Mouse (Mus musculus): Measurements from ENCODE around the gene Dennd1c. TPM values are rescaled to one million over a fixed set of nuclear protein-coding genes. Genes with fewer than 3 reads are reported as not detected.

The Dennd1c gene
- total and polyA plus RNA-seq, 2 experiments from 2014 or later, result 2.8 to 3.8 TPM

- Histone ChIP-seq H3K9me3 (ENCODE audit: low read length) (no peaks in the 10 kb centered on the region), H3K36me3 (ENCODE audit: insufficient read depth, low read length) (no peaks in the 10 kb centered on the region), H3K27ac (peak within 1 kb of the TSS; percentile 11; the same call in 1 of the 2 replicates), H3K4me1 (ENCODE audit: insufficient read depth, low read length) (0 out of 2 replicates have a peak, but pooled peaks cover 4% of the 10 kb centered on the region), H3K9ac (replicated peaks; ENCODE audit: low read length) (peak within 1 kb of the TSS; percentile 54), H3K4me2 (ENCODE audit: low read depth, low read length) (peak within 1 kb of the TSS; percentile 76), H3K4me3 (ENCODE audit: low read length) (peak within 1 kb of the TSS; percentile 69), H3K27me3 (ENCODE audit: insufficient read depth, low read length) (no peaks in the 10 kb centered on the region)
- WGBS, result 1% methylated on average over 53 of the region's 61 CpGs
- peak; percentile 64 for DNase-seq (ENCODE audit: low spot score)
- no peak for TF ChIP-seq CTCF (IDR thresholded peaks at IDR 0.05; ENCODE audit: low read depth)
- ATAC-seq, result peak; percentile 82
Observed at GRCm38 (mm10) chr17:57105181-57106034, 27.1 kb upstream of the Dennd1c start, which contains the start of gene Tnfsf9. Tnfsf9 (plus strand) TSS chr17:57105325.

GRCm38 (mm10) chr17:57104496-57104895 is 26.2 kb upstream of the Dennd1c start:
- ATAC-seq (no peak), DNase-seq (ENCODE audit: low spot score) (no peak)
- H3K4me1 ChIP-seq (ENCODE audit: insufficient read depth, low read length), result 0 out of 2 replicates have a peak, but pooled peaks cover 4% of the 10 kb centered on the region
- H3K4me2 ChIP-seq (ENCODE audit: low read depth, low read length), result peak overlapping the region; percentile 76
- no peaks in the 10 kb centered on the region for H3K27me3 ChIP-seq (ENCODE audit: insufficient read depth, low read length)
- peak overlapping the region; percentile 54; the same call in 1 of the 2 replicates for H3K9ac ChIP-seq (replicated peaks; ENCODE audit: low read length)
- 42% methylated on average over 4 of the region's 4 CpGs for WGBS
- H3K4me3 ChIP-seq (ENCODE audit: low read length), result peak overlapping the region; percentile 69
- TF ChIP-seq CTCF (IDR thresholded peaks at IDR 0.05; ENCODE audit: low read depth), result no peak
- H3K27ac ChIP-seq, result no peak overlapping the region
- H3K9me3 ChIP-seq (ENCODE audit: low read length), result no peaks in the 10 kb centered on the region
- no peaks in the 10 kb centered on the region for H3K36me3 ChIP-seq (ENCODE audit: insufficient read depth, low read length)

- no peak overlapping the region for H3K9ac ChIP-seq (replicated peaks; ENCODE audit: low read length)
- H3K4me1 ChIP-seq (ENCODE audit: insufficient read depth, low read length), result 0 out of 2 replicates have a peak, but pooled peaks cover 4% of the 10 kb centered on the region
- H3K27me3 ChIP-seq (ENCODE audit: insufficient read depth, low read length), result no peaks in the 10 kb centered on the region
- H3K27ac ChIP-seq, result no peak overlapping the region
- H3K9me3 ChIP-seq (ENCODE audit: low read length), result no peaks in the 10 kb centered on the region
- no peak for DNase-seq (ENCODE audit: low spot score)
- no peak for ATAC-seq
- no peaks in the 10 kb centered on the region for H3K36me3 ChIP-seq (ENCODE audit: insufficient read depth, low read length)
- no peak for TF ChIP-seq CTCF (IDR thresholded peaks at IDR 0.05; ENCODE audit: low read depth)
- 93% methylated on average over 2 of the region's 2 CpGs for WGBS
- H3K4me2 ChIP-seq (ENCODE audit: low read depth, low read length), result no peak overlapping the region
- no peak overlapping the region for H3K4me3 ChIP-seq (ENCODE audit: low read length)
Observed at GRCm38 (mm10) chr17:57102276-57102675, 24.0 kb upstream of the Dennd1c start.

- DNase-seq (ENCODE audit: low spot score) (peak; percentile 33), ATAC-seq (no peak)
- H3K4me3 ChIP-seq (ENCODE audit: low read length), result no peak overlapping the region
- WGBS, result 10% methylated on average over 10 of the region's 10 CpGs
- H3K27ac ChIP-seq, result no peak overlapping the region
- H3K36me3 ChIP-seq (ENCODE audit: insufficient read depth, low read length), result no peaks in the 10 kb centered on the region
- no peaks in the 10 kb centered on the region for H3K27me3 ChIP-seq (ENCODE audit: insufficient read depth, low read length)
- no peaks in the 10 kb centered on the region for H3K9me3 ChIP-seq (ENCODE audit: low read length)
- H3K4me2 ChIP-seq (ENCODE audit: low read depth, low read length), result 0 out of 2 replicates have a peak overlapping the region, but pooled peaks have one; percentile 8
- H3K9ac ChIP-seq (replicated peaks; ENCODE audit: low read length), result no peak overlapping the region
- peaks cover 4% of the 10 kb centered on the region; the same call in 1 of the 2 replicates for H3K4me1 ChIP-seq (ENCODE audit: insufficient read depth, low read length)
- TF ChIP-seq CTCF (IDR thresholded peaks at IDR 0.05; ENCODE audit: low read depth), result no peak
Observed at GRCm38 (mm10) chr17:57099629-57100325, 21.5 kb upstream of the Dennd1c start.

GRCm38 (mm10) chr17:57098321-57098720 is 20.0 kb upstream of the Dennd1c start:
- H3K4me3 ChIP-seq (ENCODE audit: low read length), result no peak overlapping the region
- H3K9me3 ChIP-seq (ENCODE audit: low read length), result no peaks in the 10 kb centered on the region
- no peak overlapping the region for H3K9ac ChIP-seq (replicated peaks; ENCODE audit: low read length)
- no peaks in the 10 kb centered on the region for H3K36me3 ChIP-seq (ENCODE audit: insufficient read depth, low read length)
- H3K4me2 ChIP-seq (ENCODE audit: low read depth, low read length), result no peak overlapping the region
- 80% methylated on average over 5 of the region's 5 CpGs for WGBS
- TF ChIP-seq CTCF (IDR thresholded peaks at IDR 0.05; ENCODE audit: low read depth), result no peak
- ATAC-seq (no peak), DNase-seq (ENCODE audit: low spot score) (no peak)
- no peaks in the 10 kb centered on the region for H3K27me3 ChIP-seq (ENCODE audit: insufficient read depth, low read length)
- H3K27ac ChIP-seq, result no peak overlapping the region
- H3K4me1 ChIP-seq (ENCODE audit: insufficient read depth, low read length), result no peaks in the 10 kb centered on the region; the same call in 1 of the 2 replicates

GRCm38 (mm10) chr17:57096623-57096920 is 18.3 kb upstream of the Dennd1c start:
- peak overlapping the region; percentile 26 for H3K4me3 ChIP-seq (ENCODE audit: low read length)
- peak; percentile 82 for DNase-seq (ENCODE audit: low spot score)
- TF ChIP-seq CTCF (IDR thresholded peaks at IDR 0.05; ENCODE audit: low read depth), result peak; percentile 96

More at GRCm38 (mm10) chr17:57096623-57096920, 18.3 kb upstream of the Dennd1c start:
- Histone ChIP-seq H3K27ac (no peak overlapping the region), H3K9me3 (ENCODE audit: low read length) (no peaks in the 10 kb centered on the region), H3K27me3 (ENCODE audit: insufficient read depth, low read length) (no peaks in the 10 kb centered on the region), H3K9ac (replicated peaks; ENCODE audit: low read length) (no peak overlapping the region), H3K4me2 (ENCODE audit: low read depth, low read length) (peak overlapping the region; percentile 55), H3K36me3 (ENCODE audit: insufficient read depth, low read length) (no peaks in the 10 kb centered on the region), H3K4me1 (ENCODE audit: insufficient read depth, low read length) (no peaks in the 10 kb centered on the region; the same call in 1 of the 2 replicates)
- 2% methylated on average over 11 of the region's 11 CpGs for WGBS
- peak; percentile 78 for ATAC-seq

All from hindbrain, postnatal 0 days (tissue).